Mouse (Mus musculus) embryonic facial prominence, embryonic 12.5 days (tissue): ENCODE measurements at regions not wholly inside any gene's neighbourhood (a gene's known extent, or its start where the extent isn't known, plus 50 kb on each side); places are given as distances from the start of the nearest gene placed in this dataset.

Experiments
- ATAC-seq: fragments of 200-750 bp; cut with Nextera tagmentation; 2 replicates; pipeline ENCODE4 v1.8.0; 2017; ENCODE audit not compliant: insufficient number of reproducible peaks, insufficient read depth, low FRiP score, low TSS enrichment
- H3K27ac ChIP-seq: fragments of 300-500 bp; sonication (generic); 2 replicates; pipeline ENCODE4 v1.5.1; 2016; ENCODE audit warnings: mild to moderate bottlenecking
- H3K27me3 ChIP-seq: fragments of 300-500 bp; sonication (generic); 2 replicates; pipeline ENCODE4 v1.6.1; 2016; ENCODE audit warnings: mild to moderate bottlenecking, moderate library complexity
- H3K36me3 ChIP-seq: fragments of 300-500 bp; sonication (generic); 2 replicates; pipeline ENCODE4 v1.6.1; 2016; ENCODE audit warnings: mild to moderate bottlenecking
- H3K4me1 ChIP-seq: fragments of 300-500 bp; sonication (generic); 2 replicates; pipeline ENCODE4 v1.6.1; 2016
- H3K4me2 ChIP-seq: fragments of 300-500 bp; sonication (generic); replicated peaks from 2 replicates; pipeline ENCODE4 v1.6.1; 2016; ENCODE audit warnings: mild to moderate bottlenecking, moderate library complexity
- H3K4me3 ChIP-seq: fragments of 300-500 bp; sonication (generic); 2 replicates; pipeline ENCODE4 v1.5.1; 2016; ENCODE audit warnings: mild to moderate bottlenecking
- H3K9ac ChIP-seq: fragments of 300-500 bp; sonication (generic); 2 replicates; pipeline ENCODE4 v1.6.1; 2016; ENCODE audit warnings: mild to moderate bottlenecking, moderate library complexity
- H3K9me3 ChIP-seq: fragments of 300-500 bp; sonication (generic); 2 replicates; pipeline ENCODE4 v1.6.1; 2016; ENCODE audit warnings: mild to moderate bottlenecking, moderate library complexity
- WGBS: fragments of 180-500 bp; shearing (Covaris S2); methylation state at CpG from one replicate; pipeline ENCODE4 v1.1.7; 2016; 5-methylcytosine and 5-hydroxymethylcytosine counted together

DNA sequence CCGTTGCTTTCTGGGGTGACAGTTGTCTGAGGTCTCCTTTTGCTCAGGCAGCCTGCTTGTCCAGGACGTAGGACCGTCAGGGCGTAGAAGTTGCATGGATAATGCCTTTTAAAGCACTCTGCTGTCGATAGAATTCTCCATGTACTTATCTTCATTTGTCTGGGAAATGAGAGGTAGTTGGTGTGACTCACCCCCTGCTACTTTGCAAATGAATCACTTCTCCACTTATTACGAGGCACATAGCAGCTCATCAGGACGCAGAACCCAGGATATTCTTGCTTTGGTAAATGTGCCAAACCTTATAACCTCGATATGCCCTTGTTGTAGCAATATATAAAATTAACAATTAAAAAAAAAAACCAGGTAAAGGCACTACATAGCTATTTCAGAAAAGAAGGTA lies 159.7 kb upstream of the Smlr1 start:
- 76% methylated on average over 8 of the region's 8 CpGs for WGBS
- no peak overlapping the region for H3K27ac ChIP-seq
- no peak overlapping the region for H3K4me2 ChIP-seq
- H3K9me3 ChIP-seq = no peaks in the 10 kb centered on the region
- H3K27me3 ChIP-seq = no peaks in the 10 kb centered on the region
- no peaks in the 10 kb centered on the region for H3K36me3 ChIP-seq
- ATAC-seq = no peak
- no peak overlapping the region for H3K9ac ChIP-seq
- no peaks in the 10 kb centered on the region for H3K4me1 ChIP-seq
- no peak overlapping the region for H3K4me3 ChIP-seq

DNA sequence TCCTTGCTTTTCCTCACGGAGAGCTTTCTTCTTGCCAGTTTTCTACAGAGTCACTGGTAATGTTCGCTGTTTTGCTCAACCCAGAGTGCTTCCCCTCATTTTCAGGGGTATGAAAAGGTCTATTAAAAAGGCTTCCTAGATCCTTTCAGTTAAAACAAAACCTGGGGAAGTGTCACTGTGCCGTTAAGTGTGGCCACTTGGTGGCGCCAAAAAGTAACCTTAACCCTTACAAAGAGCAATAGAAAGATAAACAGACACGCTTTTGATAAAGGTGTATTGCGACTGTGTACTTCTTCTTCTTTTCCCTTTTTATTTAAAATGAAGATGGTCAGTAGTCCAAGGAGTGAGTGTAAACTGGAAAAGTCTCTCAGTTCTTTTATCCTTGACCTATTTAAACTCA lies 145.2 kb upstream of the Smlr1 start:
- WGBS = 16% methylated on average over 6 of the region's 6 CpGs

DNA sequence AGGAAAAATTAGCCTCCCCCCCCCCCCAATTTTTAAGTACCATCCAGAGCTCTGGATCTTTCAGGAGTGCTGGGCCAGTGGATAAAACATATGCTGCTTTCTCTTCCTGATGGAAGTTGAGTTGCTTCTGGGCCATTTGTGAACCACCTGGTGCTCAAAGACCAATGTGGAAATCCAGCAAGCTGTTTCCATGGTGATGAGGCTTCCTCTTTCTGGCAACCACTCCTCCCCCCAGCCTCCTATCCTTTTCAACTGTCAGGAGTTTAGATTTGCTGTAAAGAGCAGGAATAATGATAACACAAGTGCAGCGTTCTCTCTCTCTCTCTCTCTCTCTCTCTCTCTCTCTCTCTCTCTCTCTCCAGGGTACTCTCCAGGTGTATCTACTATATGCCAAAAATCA lies 141.8 kb upstream of the Smlr1 start:
- 67% methylated on average over 1 of the region's 1 CpGs for WGBS
- no peak overlapping the region for H3K9ac ChIP-seq
- no peak for ATAC-seq

More for the DNA sequence above, 145.2 kb upstream of the Smlr1 start:
- H3K4me1 ChIP-seq = no peaks in the 10 kb centered on the region
- H3K27me3 ChIP-seq = no peaks in the 10 kb centered on the region
- H3K4me3 ChIP-seq = no peak overlapping the region
- H3K27ac ChIP-seq = no peak overlapping the region
- H3K9me3 ChIP-seq = no peaks in the 10 kb centered on the region
- H3K36me3 ChIP-seq = no peaks in the 10 kb centered on the region
- H3K4me2 ChIP-seq = no peak overlapping the region
- ATAC-seq = no peak
- no peak overlapping the region for H3K9ac ChIP-seq

DNA sequence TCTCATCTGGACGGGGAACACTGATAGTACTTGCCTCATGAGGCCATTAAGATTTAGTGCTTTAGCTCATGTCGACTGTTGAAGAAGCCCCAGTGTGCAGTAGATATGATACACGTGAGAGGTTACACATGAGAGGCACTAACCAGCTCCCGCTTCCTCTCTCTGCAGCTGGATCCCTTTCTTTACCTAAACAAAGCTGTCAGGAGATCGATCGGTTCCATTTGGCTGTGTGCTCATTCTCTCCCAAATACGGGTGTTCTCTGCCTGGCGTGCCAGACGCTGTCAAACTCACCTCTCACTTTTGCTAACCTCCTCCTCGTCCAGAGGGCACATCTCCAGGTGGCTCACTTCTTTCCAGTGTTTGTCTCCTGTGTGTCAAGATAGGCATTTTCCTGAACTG lies 139.3 kb upstream of the Smlr1 start:
- H3K27ac ChIP-seq = no peak overlapping the region
- no peaks in the 10 kb centered on the region for H3K9me3 ChIP-seq
- ATAC-seq = no peak
- H3K4me3 ChIP-seq = no peak overlapping the region
- H3K9ac ChIP-seq = no peak overlapping the region
- H3K27me3 ChIP-seq = no peaks in the 10 kb centered on the region
- no peaks in the 10 kb centered on the region for H3K4me1 ChIP-seq
- H3K36me3 ChIP-seq = no peaks in the 10 kb centered on the region
- 69% methylated on average over 10 of the region's 10 CpGs for WGBS
- no peak overlapping the region for H3K4me2 ChIP-seq

More for the DNA sequence above, 141.8 kb upstream of the Smlr1 start:
- Histone ChIP-seq H3K4me1 (no peaks in the 10 kb centered on the region), H3K4me3 (no peak overlapping the region), H3K36me3 (no peaks in the 10 kb centered on the region), H3K27ac (no peak overlapping the region), H3K9me3 (no peaks in the 10 kb centered on the region), H3K27me3 (no peaks in the 10 kb centered on the region), H3K4me2 (no peak overlapping the region)

DNA sequence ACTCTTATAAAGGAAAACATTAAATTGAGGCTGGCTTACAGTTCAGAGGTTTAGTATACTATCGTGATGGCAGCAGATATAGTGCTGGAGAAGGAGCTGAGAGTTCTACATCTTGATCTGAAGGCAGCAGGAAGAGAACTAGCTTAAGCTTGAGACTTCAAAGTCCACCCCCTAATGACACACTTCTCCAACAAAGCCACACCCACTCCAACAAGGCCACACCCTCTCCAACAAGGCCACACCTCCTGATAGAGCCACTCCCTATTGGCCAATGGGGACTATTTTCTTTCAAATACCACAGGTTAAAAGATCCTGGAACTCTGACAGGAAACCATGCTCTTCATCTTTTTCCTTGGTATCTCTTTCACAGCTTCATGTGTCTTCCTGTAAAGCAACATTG lies 134.0 kb upstream of the Smlr1 start:
- H3K4me1 ChIP-seq = no peaks in the 10 kb centered on the region
- WGBS = 88% methylated on average over 1 of the region's 1 CpGs
- ATAC-seq = no peak

DNA sequence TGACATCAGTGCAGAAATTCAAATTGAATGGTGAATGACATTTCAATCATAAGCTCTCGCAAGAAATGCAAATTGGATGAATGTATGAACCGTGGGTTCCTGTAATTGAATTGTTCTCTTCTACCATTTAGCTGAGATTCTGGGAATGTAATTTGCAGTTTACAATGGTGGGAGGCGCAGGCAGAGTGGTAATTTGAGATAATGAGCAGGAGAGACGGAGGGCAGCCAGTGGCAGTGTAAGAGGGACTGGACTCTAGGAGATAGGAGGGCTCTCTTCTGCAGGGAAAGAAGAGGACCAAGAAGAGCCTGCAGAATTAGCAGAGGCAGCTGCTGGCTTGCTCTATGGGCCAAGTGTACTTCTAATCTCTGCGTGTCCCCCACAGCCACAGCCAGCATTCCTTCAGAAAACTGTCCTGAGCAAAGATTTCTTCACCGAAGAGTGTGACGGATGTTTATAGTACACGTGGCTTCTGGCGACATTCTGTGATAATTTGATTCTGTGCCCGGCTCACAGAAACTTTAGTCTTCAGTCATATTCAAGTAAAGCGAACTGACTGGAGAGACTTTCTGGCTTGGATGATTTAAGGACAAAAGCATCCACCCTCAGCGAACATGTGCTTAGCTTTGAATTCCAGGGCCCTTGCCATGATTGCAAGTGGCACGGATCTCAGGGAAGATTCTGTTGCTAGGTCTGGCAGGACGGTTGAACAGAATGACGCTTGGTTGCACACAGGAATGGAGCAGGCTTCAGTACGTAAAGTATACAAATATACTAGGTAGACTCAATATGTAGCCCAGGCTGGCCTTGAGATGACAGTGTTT lies 116.9 kb upstream of the Smlr1 start:
- no peak overlapping the region for H3K27ac ChIP-seq
- H3K4me1 ChIP-seq = no peaks in the 10 kb centered on the region
- H3K9ac ChIP-seq = no peak overlapping the region
- no peaks in the 10 kb centered on the region for H3K36me3 ChIP-seq
- H3K9me3 ChIP-seq = peaks cover 3% of the 10 kb centered on the region; the same call in 1 of the 2 replicates
- 69% methylated on average over 16 of the region's 16 CpGs for whole genome bisulfite sequencing
- no peak for ATAC-seq
- H3K27me3 ChIP-seq = no peaks in the 10 kb centered on the region
- no peak overlapping the region for H3K4me3 ChIP-seq
- no peak overlapping the region for H3K4me2 ChIP-seq

More for the DNA sequence above, 134.0 kb upstream of the Smlr1 start:
- Histone ChIP-seq H3K4me2 (no peak overlapping the region), H3K9me3 (no peaks in the 10 kb centered on the region), H3K4me3 (no peak overlapping the region), H3K27ac (no peak overlapping the region), H3K36me3 (no peaks in the 10 kb centered on the region), H3K9ac (no peak overlapping the region), H3K27me3 (no peaks in the 10 kb centered on the region)

DNA sequence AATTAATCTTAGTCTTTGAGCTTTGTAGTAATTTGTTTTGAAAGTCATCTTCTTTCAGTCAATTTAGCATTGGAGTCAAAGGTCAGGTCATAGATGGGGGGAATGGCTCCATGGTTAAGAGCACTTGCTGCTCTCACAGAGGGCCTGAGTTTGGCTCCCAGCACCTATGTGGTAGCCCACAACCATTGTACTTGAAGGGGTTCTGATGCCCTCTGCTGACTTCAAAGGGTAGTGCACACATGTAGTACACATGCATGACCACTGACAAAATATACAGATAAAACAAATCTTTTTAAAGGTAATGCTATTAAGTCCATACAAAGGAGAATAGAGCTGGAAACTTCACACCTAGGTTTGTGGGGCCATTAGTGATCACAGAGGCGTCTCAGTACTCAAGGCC lies 111.7 kb upstream of the Smlr1 start:
- Histone ChIP-seq H3K4me3 (no peak overlapping the region), H3K27me3 (no peaks in the 10 kb centered on the region), H3K27ac (no peak overlapping the region), H3K36me3 (no peaks in the 10 kb centered on the region), H3K9me3 (peaks cover 3% of the 10 kb centered on the region; the same call in 1 of the 2 replicates), H3K4me1 (no peaks in the 10 kb centered on the region), H3K4me2 (no peak overlapping the region), H3K9ac (no peak overlapping the region)
- ATAC-seq = no peak
- 85% methylated on average over 1 of the region's 1 CpGs for WGBS

DNA sequence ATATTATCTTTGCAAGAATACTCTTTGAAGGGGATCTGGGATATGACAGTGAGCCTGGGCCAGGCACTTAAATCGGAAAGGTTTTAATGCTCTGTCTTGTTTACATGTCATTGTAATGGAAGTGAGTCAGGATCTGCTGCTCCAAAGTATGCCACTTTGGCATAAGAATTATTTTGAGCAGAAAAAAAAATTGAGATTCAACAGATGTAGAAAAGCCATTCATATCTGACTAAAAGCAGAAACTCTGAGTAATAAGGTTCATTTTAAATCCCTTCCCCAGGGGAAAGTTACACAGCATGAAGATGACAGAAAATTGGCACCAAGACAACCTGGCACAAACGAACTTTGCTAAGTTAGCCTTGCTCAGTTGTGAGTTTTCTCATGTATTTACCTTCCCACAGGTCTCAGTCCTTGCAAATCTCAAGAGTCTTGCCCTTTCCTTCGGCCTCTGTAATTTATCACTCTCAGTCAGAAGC lies 107.5 kb upstream of the Smlr1 start:
- H3K27me3 ChIP-seq = no peaks in the 10 kb centered on the region
- no peak overlapping the region for H3K4me3 ChIP-seq
- no peak overlapping the region for H3K4me2 ChIP-seq
- H3K36me3 ChIP-seq = no peaks in the 10 kb centered on the region
- no peaks in the 10 kb centered on the region for H3K4me1 ChIP-seq
- H3K9ac ChIP-seq = no peak overlapping the region
- WGBS = 56% methylated on average over 3 of the region's 3 CpGs
- H3K27ac ChIP-seq = no peak overlapping the region
- no peaks in the 10 kb centered on the region for H3K9me3 ChIP-seq
- ATAC-seq = 0 out of 2 replicates have a peak, but pooled peaks have one; percentile 15

DNA sequence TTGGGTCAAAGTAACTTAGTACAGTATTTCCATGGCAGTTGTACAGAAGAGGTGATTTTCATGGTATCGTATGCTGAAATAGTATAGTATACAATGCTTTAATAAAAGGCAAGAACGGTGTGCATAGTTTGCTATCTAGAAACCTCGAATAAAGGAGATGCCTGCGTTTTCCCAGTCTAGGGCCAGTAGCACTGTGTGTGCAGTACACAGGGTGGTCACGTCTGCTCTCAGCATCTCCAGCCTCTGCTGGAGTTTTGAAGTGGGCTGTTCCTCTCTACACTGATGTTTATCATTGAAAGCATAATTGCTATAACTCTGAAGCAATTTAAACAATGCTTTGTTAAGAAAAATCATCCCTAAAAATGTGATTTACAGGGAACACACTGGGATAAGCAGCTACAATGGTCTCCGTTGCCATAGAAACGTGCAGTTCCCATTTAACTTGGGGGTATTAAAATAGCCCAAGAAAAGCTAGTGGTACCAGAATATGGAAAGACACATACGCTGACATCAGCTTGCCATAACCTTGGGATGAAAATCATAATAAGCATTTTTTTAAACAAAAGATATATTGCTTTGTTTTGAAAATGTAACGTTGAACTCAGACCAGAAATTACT lies 106.1 kb upstream of the Smlr1 start:
- Histone ChIP-seq H3K36me3 (no peaks in the 10 kb centered on the region), H3K9ac (no peak overlapping the region), H3K27ac (no peak overlapping the region), H3K4me1 (no peaks in the 10 kb centered on the region), H3K4me2 (no peak overlapping the region), H3K9me3 (no peaks in the 10 kb centered on the region), H3K27me3 (no peaks in the 10 kb centered on the region), H3K4me3 (no peak overlapping the region)
- no peak for ATAC-seq
- WGBS = 87% methylated on average over 9 of the region's 9 CpGs

DNA sequence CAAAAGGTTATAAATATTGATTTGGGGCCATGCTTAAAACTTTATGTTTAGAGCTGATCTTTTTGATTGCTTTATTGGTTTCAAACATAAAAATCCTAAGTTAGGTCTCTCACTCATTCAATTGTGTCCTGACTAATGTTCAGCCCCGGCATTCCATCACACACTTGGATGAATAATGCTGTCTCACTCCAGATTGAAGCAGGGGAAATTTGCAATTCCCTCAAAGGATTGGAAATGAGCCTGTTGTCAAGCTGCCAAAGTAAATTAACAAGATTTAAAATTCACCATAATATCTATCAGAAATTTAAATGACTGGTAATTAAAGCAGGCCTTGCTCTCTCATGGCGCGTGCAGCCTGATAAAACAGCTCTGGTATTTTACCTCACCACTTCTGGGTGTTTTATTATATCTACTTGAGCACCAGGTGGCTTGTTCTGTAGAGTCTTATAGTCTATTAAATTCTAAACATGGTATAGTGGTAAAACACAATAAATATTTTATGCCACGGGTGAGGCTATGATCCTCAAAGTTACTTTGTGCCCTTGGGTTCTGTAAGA lies 97.1 kb upstream of the Smlr1 start:
- no peak overlapping the region for H3K4me2 ChIP-seq
- no peak overlapping the region for H3K9ac ChIP-seq
- no peak overlapping the region for H3K27ac ChIP-seq
- H3K4me1 ChIP-seq = no peaks in the 10 kb centered on the region
- no peaks in the 10 kb centered on the region for H3K9me3 ChIP-seq
- no peaks in the 10 kb centered on the region for H3K27me3 ChIP-seq
- no peak overlapping the region for H3K4me3 ChIP-seq
- no peak for ATAC-seq
- WGBS = 89% methylated on average over 4 of the region's 4 CpGs
- no peaks in the 10 kb centered on the region for H3K36me3 ChIP-seq

DNA sequence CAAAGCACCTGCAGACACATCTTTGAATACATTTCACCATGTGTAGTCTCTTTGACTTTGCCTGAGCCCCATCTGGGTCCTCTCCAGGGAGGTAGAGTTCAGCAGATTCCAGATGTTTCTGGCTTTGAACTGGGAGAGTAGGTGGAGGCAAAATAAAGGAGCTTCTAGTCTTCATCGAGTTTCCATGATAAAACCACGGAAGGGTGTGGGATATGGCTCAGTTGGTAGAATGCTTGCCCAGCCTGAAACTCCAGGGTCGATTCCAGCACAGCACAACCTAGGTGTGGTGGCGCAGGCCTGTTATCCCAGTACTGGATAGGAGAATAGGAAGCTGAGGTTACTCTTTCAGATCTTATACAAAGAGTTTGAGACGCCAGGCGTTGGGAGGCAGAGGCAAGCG lies 96.2 kb upstream of the Smlr1 start:
- WGBS = 80% methylated on average over 7 of the region's 7 CpGs

DNA sequence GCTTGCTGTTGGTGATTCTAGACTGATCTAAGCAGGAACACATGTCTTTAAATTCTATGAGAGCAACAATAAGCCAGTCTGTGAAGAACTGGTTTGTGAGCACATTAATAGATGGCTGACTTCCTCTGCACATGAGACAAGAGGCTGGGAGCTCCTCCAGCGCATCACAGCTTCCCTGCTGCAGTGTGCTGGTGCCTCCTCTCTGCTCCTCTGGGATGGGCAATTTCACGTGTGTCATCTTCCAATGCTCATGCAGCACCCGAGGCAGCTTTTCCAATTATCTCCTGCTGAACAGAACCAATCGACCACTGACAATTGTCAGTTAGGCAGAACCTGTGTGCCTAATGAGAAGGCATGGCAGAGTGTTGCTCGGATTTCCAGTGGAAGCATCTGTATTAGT lies 86.5 kb upstream of the Smlr1 start:
- Histone ChIP-seq H3K27me3 (no peaks in the 10 kb centered on the region), H3K4me1 (peaks cover 12% of the 10 kb centered on the region), H3K4me3 (no peak overlapping the region), H3K4me2 (no peak overlapping the region), H3K9ac (no peak overlapping the region), H3K36me3 (no peaks in the 10 kb centered on the region), H3K9me3 (no peaks in the 10 kb centered on the region), H3K27ac (no peak overlapping the region)
- 67% methylated on average over 5 of the region's 5 CpGs for WGBS
- no peak for ATAC-seq

More for the DNA sequence above, 96.2 kb upstream of the Smlr1 start:
- no peaks in the 10 kb centered on the region for H3K27me3 ChIP-seq
- H3K9me3 ChIP-seq = no peaks in the 10 kb centered on the region
- no peak overlapping the region for H3K4me3 ChIP-seq
- no peaks in the 10 kb centered on the region for H3K36me3 ChIP-seq
- H3K27ac ChIP-seq = no peak overlapping the region
- no peaks in the 10 kb centered on the region for H3K4me1 ChIP-seq
- ATAC-seq = no peak
- no peak overlapping the region for H3K9ac ChIP-seq
- H3K4me2 ChIP-seq = no peak overlapping the region
